Mouse (Mus musculus): Measurements from ENCODE around the gene Obsl1.

Obsl1 gene

GRCm38 (mm10) chr1:75487040-75487404 is 19.2 kb downstream of the Obsl1 start:
- no peak for DNase-seq (ENCODE audit: low spot score)

GRCm38 (mm10) chr1:75486561-75486960 is 19.7 kb downstream of the Obsl1 start:
- DNase-seq (ENCODE audit: low spot score), result no peak

- no peak for DNase-seq (ENCODE audit: low spot score)
These were observed 25.5 kb downstream of the Obsl1 start for GRCm38 (mm10) chr1:75480735-75481134.

GRCm38 (mm10) chr1:75480036-75480435 is 26.2 kb downstream of the Obsl1 start:
- DNase-seq (ENCODE audit: low spot score), result no peak

- no peak for DNase-seq (ENCODE audit: low spot score)
These were observed 26.6 kb downstream of the Obsl1 start for GRCm38 (mm10) chr1:75479635-75479989.

GRCm38 (mm10) chr1:75478916-75479634 is 27.2 kb downstream of the Obsl1 start, which contains the start of the genes Chpf and Tmem198:
Gene Chpf (minus strand): TSS chr1:75479307.
Gene Tmem198 (plus strand): TSS chr1:75479532.
- DNase-seq (ENCODE audit: low spot score), result peak; percentile 96

- DNase-seq (ENCODE audit: low spot score), result no peak
These were observed 27.8 kb downstream of the Obsl1 start for GRCm38 (mm10) chr1:75478497-75478896.

- DNase-seq (ENCODE audit: low spot score), result no peak
These were observed 28.3 kb downstream of the Obsl1 start for GRCm38 (mm10) chr1:75477966-75478290.

- DNase-seq (ENCODE audit: low spot score), result peak; percentile 90
These were observed 28.8 kb downstream of the Obsl1 start for GRCm38 (mm10) chr1:75477264-75477965.

GRCm38 (mm10) chr1:75476441-75476840 is 29.8 kb downstream of the Obsl1 start:
- DNase-seq (ENCODE audit: low spot score), result no peak

- peak; percentile 64 for DNase-seq (ENCODE audit: low spot score)
These were observed 36.9 kb downstream of the Obsl1 start for GRCm38 (mm10) chr1:75469287-75469825.

GRCm38 (mm10) chr1:75467215-75467927 is 38.9 kb downstream of the Obsl1 start:
- peak; percentile 86 for DNase-seq (ENCODE audit: low spot score)

GRCm38 (mm10) chr1:75463652-75464204 is 42.5 kb downstream of the Obsl1 start:
- DNase-seq (ENCODE audit: low spot score), result no peak

- no peak for DNase-seq (ENCODE audit: low spot score)
These were observed 43.6 kb downstream of the Obsl1 start for GRCm38 (mm10) chr1:75462636-75463035.

- no peak for DNase-seq (ENCODE audit: low spot score)
These were observed 46.0 kb downstream of the Obsl1 start for GRCm38 (mm10) chr1:75460297-75460696.

GRCm38 (mm10) chr1:75458789-75459684 is 47.2 kb downstream of the Obsl1 start:
- peak; percentile 60 for DNase-seq (ENCODE audit: low spot score)

- peak; percentile 64 for DNase-seq (ENCODE audit: low spot score)
These were observed 48.0 kb downstream of the Obsl1 start for GRCm38 (mm10) chr1:75458025-75458788.

GRCm38 (mm10) chr1:75457710-75458024 is 48.6 kb downstream of the Obsl1 start:
- no peak for DNase-seq (ENCODE audit: low spot score)

GRCm38 (mm10) chr1:75456746-75457564 is 49.3 kb downstream of the Obsl1 start:
- peak; percentile 67 for DNase-seq (ENCODE audit: low spot score)

GRCm38 (mm10) chr1:75455948-75456347 is 50.3 kb downstream of the Obsl1 start:
- DNase-seq (ENCODE audit: low spot score), result no peak
